Mouse (Mus musculus) CD4-positive naive resting alpha-beta T cell, adult 76 days (primary cell): ENCODE measurements around the gene Hey2. TPM values are rescaled to one million over a fixed set of nuclear protein-coding genes. Genes with fewer than 3 reads are reported as not detected.

Experiments
- total RNA-seq: library from RNA; stranded (reverse); gene quantifications from one replicate; pipeline ENCODE4 v1.2.4, GENCODE M21; 2023

The Hey2 gene
- not detected for total RNA-seq

DNA sequence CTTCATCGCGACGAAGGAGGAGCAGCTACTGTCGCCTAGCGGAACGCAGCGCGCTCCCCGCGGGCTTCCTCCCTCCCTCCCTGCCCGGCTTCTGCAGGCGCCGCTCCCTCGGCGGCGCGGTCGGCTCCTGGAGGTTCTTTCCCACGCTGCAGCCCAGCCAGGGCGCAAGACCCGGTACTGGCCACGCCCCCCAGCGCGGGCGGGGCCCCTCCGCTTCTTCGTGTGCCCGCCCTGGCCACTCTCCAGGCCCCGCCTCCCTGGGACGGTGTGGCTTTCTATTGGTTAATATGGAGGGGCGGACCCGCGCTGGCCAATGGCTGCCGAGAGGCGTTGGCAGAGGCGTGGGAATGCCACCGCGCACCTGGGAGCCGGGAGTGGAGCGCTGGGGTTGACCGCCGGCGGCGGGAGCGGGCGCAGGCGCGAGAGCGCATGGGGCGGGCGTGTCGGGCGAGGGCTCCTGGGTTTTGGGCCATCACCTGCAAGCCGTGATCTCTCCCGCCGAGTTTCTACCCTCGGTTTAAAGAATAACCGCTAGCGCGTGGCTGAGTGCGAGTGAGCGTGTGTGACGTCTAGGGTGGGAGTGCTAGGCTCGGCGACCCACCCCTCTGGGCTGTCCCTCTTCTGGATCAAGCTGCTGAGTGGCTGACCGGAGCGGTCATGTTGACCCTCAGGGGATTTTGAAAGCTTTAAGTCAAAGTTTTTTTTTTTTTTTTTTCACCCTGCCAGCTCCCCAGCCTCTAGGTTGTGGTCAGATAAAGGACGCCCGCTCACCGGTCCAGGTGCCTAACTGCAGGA lies at the start of gene Hey2:
TSS of gene Hey2 (minus strand) at position 159 of the 795 bp plus-strand sequence.

DNA sequence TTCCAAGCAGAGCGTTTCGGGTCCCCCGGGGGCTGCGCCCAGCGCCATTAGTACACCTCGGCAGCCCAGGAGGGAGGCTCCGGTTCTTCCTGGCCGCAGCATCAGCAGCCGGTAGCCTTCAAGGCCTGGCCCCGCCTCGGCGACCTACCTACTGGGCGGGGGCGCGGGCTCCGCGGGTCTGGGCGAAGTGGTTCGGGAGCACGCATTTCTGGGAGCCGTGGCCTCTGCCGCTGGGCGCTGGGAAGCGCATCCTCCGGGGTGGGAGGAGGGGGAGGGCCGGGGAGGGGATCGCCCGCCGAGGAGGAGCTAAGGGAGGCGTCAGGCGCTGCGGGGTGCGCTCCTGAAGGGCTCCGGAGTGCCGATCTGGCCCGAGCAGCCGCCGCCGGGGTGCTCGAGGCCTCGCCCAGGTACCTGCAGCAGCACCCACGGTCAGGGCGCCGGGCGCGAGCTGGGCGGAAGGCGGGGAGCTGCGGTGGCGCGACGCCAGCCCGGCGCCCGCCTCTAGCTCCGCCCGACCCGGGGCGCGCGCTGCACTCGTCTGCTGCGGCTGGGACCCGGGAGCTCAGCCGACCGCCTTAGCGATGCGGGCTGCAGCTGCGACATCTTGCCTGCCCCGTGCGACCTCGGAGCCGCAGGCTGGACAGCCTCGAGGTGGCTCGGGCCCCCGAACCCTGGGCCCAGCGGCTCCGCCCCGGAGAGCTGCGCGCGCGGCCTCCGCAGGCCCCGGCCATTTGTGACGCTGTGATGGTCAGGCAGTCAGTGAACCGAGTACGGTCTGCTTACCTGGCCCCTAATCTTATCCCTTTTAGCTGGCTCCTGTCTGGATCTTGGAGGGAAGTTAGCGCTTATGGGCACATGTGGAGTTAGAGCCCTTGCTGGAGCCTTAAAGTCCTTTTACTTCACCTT lies 39.7 kb downstream of the Hey2 start, which contains the start of gene Ncoa7:
TSS of gene Ncoa7 (minus strand) at position 646 of the 906 bp plus-strand sequence.

Other genes starting within 250 kb of the Hey2 start
- 21.4 TPM for gene Trmt11, start 242.1 kb downstream of the Hey2 start, total RNA-seq
- 24.0 TPM for gene Hint3, start 213.2 kb downstream of the Hey2 start, total RNA-seq
- 22.6 TPM for gene Ncoa7, start 39.5 kb downstream of the Hey2 start, total RNA-seq